Mouse (Mus musculus) liver, embryonic 14 days (tissue): ENCODE results near the gene 4632433K11Rik. TPM values are rescaled to one million over a fixed set of nuclear protein-coding genes. Genes with fewer than 3 reads are reported as not detected.

ENCODE experiments used
- polyA plus RNA-seq: library from polyadenylated mRNA; depleted of rRNA; stranded (reverse); fragments of >200 nt; gene quantifications from 2 replicates; pipeline ENCODE4 v1.2.3, GENCODE M21; 2012; rRNA removed

The 4632433K11Rik gene
- polyA plus RNA-seq = not detected in 2 replicates

DNA sequence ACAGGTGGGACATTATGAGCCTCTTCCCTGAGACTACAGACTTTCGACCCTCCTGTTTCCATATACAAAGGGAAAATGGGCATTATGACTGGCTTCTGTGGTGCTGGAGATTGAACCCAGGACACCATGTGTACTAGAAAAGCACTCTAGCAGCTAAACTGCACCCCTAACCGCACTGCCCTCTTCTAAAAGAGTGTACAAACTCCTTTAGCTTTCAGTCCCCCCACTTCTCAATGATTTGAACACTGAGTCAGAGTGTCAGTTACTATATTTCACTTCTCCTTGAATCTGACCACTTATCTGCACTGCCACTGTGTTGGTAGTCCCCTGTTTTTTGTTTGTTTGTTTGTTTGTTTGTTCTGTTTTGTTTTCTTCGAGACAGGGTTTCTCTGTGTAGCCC lies at the start of gene 4632433K11Rik:
Gene 4632433K11Rik, plus strand, starts transcription at position 301 of the 400 bp plus-strand sequence.

DNA sequence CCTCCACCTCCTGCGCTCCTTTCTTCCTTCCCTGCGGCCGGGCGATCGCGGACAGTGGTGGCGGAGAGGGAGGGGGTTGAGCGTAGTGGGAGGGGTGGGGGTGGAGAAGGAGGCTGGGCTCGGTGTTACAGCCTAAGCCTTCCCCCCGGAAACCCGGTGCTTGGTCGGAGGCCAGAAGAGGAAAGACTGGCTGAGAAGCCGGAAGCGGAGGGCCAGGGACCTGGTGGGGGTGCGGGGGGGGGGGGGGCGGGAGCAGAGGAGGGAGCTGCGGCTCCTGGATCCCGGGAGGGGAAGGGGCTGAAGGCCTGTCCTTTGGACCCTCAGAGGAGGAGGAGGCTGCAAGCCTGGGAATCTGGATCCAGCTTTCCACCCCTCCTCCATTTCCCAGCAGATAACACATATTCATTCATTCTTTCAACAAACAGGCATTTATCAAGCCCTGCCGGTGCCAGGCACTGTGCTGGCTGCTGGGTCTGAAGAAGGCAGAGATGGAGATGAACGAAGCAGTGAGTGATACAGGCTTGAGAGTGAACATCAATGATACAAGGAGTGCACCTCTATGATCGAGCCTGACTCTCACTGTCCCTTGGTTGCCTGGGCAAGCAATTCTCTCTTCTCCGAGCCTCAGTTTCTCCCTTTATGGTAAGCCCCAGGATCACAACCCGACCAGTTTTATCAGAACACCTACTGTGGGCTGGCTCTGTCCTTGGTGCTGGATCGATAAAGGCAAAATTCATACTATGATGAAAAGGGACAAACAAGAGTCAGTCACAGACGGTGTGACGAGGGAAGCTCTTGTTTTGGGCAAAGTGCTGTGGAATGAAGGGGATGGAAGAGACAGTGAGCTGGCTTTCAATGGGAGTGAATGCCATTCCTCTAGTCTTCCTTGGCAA lies 37.7 kb upstream of the 4632433K11Rik start, which contains the start of gene Zfp579:
Gene Zfp579, minus strand, starts transcription at position 156 of the 893 bp plus-strand sequence.

DNA sequence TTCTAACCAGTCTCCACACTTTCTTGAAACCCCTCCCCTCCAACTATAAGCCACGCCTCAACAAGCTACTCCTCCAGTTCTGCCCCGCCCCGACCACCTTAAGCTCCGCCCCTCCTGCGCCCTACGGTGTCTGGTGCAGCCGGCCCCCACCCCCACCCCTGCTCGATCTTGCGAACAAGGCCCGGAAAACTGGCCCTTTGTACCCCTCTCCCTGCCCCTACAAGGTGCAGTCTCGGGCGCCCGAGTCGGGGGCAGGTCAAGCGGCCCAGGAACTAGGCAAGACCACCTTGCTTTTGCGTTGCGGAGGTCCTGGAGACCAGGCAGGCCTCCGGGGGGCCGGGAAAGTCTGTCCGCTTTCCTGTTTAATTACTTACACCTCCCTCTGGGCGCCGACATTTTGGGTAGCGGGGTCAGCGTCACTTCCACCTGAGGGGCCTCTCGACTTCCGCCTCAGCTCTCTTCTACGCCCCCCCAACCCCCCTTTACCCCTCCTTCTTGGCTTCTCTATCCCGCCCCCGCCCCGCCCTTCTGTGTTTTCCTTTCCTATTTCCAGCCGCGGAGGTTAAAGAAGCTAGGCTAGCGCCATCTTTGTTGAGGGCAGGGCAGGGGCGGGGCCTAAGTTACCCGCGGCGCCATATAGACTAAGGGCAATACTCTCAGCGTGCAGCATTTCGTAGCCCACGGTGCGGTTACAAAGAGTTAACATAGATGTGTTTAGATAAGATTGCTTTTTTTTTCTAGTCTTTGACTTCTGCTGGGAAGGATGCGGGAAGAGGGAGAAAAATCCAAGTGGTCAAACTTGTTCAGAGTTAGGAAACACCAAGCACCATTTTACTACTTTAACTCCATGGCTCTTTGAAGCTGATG lies 19.4 kb upstream of the 4632433K11Rik start, which contains the start of the genes Zfp524 and Fiz1:
Gene Zfp524, plus strand, starts transcription at position 165 of the 867 bp plus-strand sequence.
Gene Fiz1, minus strand, starts transcription at position 447 of the 867 bp plus-strand sequence.

DNA sequence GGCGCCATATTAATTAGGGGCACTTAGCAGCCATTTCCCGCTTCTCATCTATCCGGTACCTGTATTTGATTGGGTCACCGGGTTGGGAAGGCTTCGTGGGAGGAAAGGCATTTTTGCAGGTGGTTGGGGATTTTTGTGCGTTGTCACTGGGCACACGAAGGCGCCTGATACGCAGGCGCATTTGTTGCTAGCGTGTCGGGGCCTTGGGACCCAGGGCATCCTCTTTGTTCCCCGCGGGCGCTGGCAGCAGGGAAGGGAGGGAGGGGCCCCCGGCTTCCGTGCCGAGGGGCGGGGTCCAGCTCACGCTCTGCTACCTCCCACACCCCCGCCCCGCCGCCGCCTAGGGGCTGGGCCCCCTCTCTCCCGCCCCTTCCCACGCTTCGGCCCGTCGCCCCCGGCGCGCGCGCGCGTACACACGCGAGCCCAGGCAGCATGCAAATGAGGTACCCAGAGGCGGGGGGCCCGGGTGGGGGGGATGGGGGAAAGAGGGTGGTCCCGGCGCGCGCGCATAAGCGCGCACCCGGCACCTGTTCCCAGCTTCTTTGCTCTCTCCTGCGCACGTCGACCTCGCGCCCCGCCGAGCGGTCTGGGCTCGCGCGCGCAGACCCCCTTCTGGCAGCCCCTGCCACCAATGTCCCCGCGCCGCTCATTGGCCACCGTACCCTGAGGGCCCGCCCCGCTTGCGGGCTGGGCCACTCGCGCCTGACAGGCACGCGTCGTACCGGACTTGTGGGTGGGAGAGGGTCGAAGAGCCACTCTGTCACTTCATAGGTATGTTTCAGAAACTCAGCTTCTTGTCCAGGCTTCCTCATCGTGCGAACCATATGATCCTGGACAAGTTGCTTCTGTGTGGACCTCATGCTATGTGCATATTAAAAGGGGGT lies 18.6 kb upstream of the 4632433K11Rik start, which contains the start of gene Gm44973:
Gene Gm44973, plus strand, starts transcription at position 379 of the 884 bp plus-strand sequence.

DNA sequence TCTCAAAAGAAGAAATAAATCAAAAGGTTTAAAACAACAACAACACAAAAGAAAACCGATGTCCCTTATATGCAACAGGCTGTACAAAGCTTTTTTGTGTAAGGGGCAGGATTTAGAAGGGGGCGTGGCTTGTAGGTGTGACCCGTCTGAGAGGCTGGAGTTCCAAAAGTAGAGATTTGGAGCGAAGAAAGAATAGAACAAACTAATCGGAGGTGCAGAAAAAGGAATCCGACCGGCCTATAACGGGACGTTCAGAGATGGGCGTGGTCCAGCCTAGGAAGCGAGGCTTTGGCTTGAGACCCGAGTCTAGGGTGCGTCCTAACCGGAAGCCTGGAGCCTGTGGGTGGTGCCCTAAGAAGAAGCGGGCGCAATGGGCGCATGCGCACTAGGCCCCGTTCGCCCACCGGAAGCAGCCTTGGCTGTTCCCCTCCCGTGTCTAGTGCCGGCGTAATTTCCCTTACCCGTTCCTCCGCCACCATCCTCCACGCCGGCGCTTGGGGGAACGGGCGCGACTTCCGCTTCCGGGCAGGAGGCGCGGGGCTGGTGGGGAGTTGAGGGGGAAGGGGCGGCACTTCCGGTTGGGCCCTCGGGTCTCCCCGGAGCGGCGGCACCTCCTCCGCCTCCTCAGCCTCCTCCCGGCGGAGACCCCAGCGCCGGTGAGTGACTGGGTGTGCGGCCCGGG lies 13.8 kb upstream of the 4632433K11Rik start, which contains the start of the genes Zfp865 and Ccdc106:
Gene Zfp865, plus strand, starts transcription at position 377 of the 682 bp plus-strand sequence.
Gene Ccdc106, plus strand, starts transcription at position 554 of the 682 bp plus-strand sequence.

DNA sequence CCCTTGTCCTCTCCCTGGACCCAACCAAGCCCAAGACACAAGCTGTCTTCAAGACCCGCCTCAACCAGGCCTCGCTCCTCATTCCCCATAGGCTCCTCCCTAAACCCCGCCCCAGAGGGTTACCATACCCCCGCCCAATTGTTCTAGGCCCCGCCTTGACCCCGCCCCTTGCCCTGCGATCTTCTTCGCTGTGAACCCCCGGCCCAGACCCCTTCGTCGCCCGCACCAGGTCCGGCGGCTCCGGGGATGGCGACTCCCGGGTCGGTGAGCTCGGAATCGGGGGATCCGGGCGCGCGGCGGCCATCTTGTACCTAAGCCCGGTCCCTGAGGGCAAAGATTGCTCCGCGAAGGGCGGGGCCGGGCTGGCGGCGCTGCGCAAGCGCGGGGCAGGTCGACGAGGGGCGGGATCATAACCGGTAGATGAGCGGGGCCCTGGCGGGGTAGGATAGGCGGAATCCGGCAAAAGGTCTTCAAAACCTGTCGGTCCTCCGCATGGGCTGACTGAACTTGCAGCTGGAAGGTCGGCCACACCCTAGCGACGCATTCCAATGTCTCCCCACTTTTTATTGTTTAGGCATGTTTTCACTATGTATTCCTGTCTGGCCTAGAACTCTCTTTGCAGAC lies 4.3 kb downstream of the 4632433K11Rik start, which contains the start of gene Zfp784:
Gene Zfp784, minus strand, starts transcription at position 338 of the 624 bp plus-strand sequence.

DNA sequence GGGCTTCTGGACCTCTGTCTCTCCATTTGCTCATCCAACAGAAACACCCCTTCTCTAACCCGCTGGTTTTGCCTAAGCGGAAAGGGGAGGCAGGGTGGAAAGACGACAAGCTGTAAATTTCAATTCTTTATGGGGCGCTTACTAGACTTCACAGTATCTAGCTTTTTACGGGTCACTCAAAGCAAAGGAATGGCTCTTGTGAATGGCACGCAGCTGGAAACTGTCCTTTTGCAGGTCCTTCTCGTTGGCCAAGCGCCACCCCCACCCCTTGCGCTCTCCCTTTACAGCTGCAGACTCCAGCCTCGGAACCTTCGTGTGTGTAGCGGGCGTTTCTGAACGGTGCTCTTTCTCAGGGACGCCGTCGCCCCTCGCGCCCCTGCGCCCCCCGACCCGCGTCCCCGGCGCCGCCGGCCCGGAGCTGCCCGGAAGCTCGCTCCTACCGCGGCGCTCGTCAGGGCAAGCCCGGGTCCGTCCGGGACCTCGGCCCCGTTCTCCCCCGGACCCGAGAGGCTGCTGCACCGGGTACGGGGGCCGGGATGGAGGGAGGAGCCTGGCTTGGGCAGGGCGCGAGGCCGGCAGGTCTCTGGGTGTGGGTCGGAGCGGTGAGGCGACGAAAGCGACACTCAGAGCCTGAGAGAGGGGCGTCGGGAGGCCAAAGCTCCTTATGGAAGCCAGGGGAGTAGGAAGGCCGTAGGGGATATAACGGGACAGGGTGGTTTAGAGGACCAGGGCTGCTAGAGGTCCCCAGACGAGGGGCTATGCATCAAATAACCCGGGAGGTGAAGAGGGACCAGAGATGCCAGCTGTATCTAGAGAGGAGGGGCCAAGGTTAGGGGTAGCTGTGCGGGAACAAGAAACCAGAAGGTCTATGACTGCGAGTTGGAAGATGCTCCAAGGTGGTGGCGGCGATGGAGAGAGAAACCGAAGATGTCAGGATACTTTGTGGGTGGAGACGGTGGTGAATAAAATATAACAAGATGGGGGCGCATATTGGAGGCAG lies 17.6 kb downstream of the 4632433K11Rik start, which contains the start of gene Zfp580:
Gene Zfp580, plus strand, starts transcription at position 346 of the 1,000 bp plus-strand sequence.

DNA sequence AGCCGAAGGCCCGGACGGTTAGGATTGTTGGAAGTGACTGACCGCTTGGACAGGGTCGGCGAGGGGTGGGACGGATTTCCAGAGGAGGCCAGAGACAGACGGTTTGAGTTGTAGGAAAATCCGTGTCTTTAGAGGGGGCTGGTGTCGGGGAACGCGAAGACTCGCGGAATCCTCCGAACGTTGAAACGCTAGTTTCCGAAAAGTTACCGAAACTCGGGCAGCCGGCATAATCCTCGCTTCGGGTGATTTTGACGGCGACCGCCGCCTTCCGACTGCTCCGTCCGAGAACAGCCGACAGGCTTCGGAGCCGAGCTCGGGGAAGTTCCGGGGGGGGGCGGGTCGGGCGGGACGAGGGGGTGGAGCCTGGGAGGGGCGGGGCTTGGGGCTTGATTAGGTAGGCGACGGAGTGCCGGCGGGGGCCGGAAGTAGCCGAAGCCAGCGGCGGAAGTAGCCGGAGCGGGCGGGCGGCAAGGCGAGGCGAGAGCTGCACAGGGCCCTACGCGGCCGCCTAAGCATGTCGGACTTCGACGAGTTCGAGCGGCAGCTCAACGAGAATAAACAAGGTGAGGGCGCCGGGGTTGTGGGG lies 27.9 kb downstream of the 4632433K11Rik start, which contains the start of gene U2af2:
Gene U2af2, plus strand, starts transcription at position 370 of the 586 bp plus-strand sequence.

DNA sequence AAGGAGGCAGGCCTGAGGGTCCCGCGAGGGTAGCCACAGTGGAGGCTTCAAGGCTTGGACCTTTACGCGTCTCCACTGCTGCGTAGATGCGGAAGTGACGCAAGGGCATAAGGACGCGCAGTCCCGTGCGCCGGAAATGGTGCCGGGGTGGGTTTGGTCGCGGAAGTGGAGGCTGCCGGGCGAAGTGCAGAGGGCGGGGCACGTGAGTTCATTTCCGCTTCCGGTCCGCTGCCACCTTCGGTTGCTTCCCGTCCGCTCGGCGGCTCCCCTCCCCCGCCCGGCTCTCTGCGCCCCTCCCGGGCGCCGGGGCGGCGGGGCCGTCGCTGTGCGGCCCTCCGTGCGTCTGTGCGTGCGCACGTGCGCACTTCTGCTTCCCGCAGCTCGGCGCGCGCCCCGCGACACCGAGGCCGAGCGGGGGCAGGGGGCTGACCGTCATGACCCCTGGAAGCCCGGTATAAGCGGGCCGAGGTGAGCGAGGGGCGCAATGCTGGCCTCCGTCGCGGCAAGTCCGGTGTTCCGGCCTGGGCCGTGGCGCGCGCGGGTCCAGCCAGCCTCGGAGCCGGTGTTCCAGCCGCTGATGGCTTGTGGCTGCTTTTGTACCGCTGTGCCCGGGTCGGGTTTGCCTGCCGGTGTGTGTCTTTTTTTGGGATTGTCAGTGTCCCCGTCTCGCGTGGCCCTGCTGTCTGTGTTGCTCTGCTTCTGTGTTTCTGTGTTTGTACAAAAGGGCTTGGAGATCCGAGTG lies 46.3 kb downstream of the 4632433K11Rik start, which contains the start of gene Epn1:
Gene Epn1, plus strand, starts transcription at position 226 of the 742 bp plus-strand sequence.

Other genes with a start within 250 kb of the 4632433K11Rik start
- gene Tmem238, start 244.5 kb upstream of the 4632433K11Rik start, polyA plus RNA-seq = 6.5 and 7.0 TPM in 2 replicates
- 272 and 305 TPM in 2 replicates for gene Rpl28, start 241.2 kb upstream of the 4632433K11Rik start, polyA plus RNA-seq
- gene Ube2s, start 221.5 kb upstream of the 4632433K11Rik start, polyA plus RNA-seq = 224 and 291 TPM in 2 replicates
- 0.01 and 0.02 TPM in 2 replicates for gene Shisa7, start 189.4 kb upstream of the 4632433K11Rik start, polyA plus RNA-seq
- 1.9 and 2.1 TPM in 2 replicates for gene Isoc2b, start 163.9 kb upstream of the 4632433K11Rik start, polyA plus RNA-seq
- 5.9 and 6.6 TPM in 2 replicates for gene Isoc2a, start 157.0 kb upstream of the 4632433K11Rik start, polyA plus RNA-seq
- gene Gm36210, start 127.6 kb upstream of the 4632433K11Rik start, polyA plus RNA-seq = 0.07 and 0.08 TPM in 2 replicates
- gene Zfp628, start 118.9 kb upstream of the 4632433K11Rik start, polyA plus RNA-seq = 2.6 and 2.8 TPM in 2 replicates
- gene Nat14, start 112.1 kb upstream of the 4632433K11Rik start, polyA plus RNA-seq = 0.36 and 0.53 TPM in 2 replicates
- 0.08 and 0.35 TPM in 2 replicates for gene Ssc5d, start 108.3 kb upstream of the 4632433K11Rik start, polyA plus RNA-seq
- gene Sbk2, start 69.7 kb upstream of the 4632433K11Rik start, polyA plus RNA-seq = not detected in 2 replicates
- gene Sbk3, start 63.0 kb upstream of the 4632433K11Rik start, polyA plus RNA-seq = 0.02 TPM in 1 of 2 replicates, not detected in the other
- gene Zfp579, start 38.0 kb upstream of the 4632433K11Rik start, polyA plus RNA-seq = 6.4 and 7.8 TPM in 2 replicates
- 8.2 and 9.0 TPM in 2 replicates for gene Zfp524, start 19.7 kb upstream of the 4632433K11Rik start, polyA plus RNA-seq
- 11.0 and 12.0 TPM in 2 replicates for gene Fiz1, start 19.4 kb upstream of the 4632433K11Rik start, polyA plus RNA-seq
- gene Gm44973, start 18.6 kb upstream of the 4632433K11Rik start, polyA plus RNA-seq = 0.05 and 0.06 TPM in 2 replicates
- gene Zfp865, start 13.7 kb upstream of the 4632433K11Rik start, polyA plus RNA-seq = 4.9 and 5.9 TPM in 2 replicates
- gene Ccdc106, start 13.6 kb upstream of the 4632433K11Rik start, polyA plus RNA-seq = 0.42 and 0.45 TPM in 2 replicates
- gene Zfp784, start 4.3 kb downstream of the 4632433K11Rik start, polyA plus RNA-seq = 0.83 and 1.1 TPM in 2 replicates
- gene Zfp580, start 17.4 kb downstream of the 4632433K11Rik start, polyA plus RNA-seq = 1.2 and 1.3 TPM in 2 replicates
- 130 and 139 TPM in 2 replicates for gene U2af2, start 28.0 kb downstream of the 4632433K11Rik start, polyA plus RNA-seq
- 45.0 and 54.7 TPM in 2 replicates for gene Epn1, start 46.1 kb downstream of the 4632433K11Rik start, polyA plus RNA-seq
- gene Rfpl4, start 82.8 kb downstream of the 4632433K11Rik start, polyA plus RNA-seq = not detected in 2 replicates
- 0.14 and 0.20 TPM in 2 replicates for gene Rasl2-9, start 91.8 kb downstream of the 4632433K11Rik start, polyA plus RNA-seq
- gene Vmn1r55, start 115.6 kb downstream of the 4632433K11Rik start, polyA plus RNA-seq = not detected in 2 replicates
- not detected in 2 replicates for gene Vmn1r56, start 162.6 kb downstream of the 4632433K11Rik start, polyA plus RNA-seq
- not detected in 2 replicates for gene Vmn1r57, start 184.4 kb downstream of the 4632433K11Rik start, polyA plus RNA-seq